Mouse (Mus musculus) neural tube, embryonic 11.5 days (tissue): Measurements from ENCODE around the gene Ms4a2. TPM values are rescaled to one million over a fixed set of nuclear protein-coding genes. Genes with fewer than 3 reads are reported as not detected.

Experiments used
- ATAC-seq: fragments of 200-750 bp; cut with Nextera tagmentation; 2 replicates; pipeline ENCODE4 v1.8.0; 2017; ENCODE audit warnings: moderate number of reproducible peaks, mild to moderate bottlenecking, moderate TSS enrichment, moderate library complexity; ENCODE audit not compliant: insufficient read depth, low FRiP score, low TSS enrichment
- DNase-seq: peaks from one replicate; pipeline ENCODE4 v3.0.0-alpha.2; 2015; ENCODE audit warnings: low spot score
- H3K27ac ChIP-seq: fragments of 300-500 bp; sonication (generic); 2 replicates; pipeline ENCODE4 v1.5.1; 2014; ENCODE audit warnings: low read depth, mild to moderate bottlenecking, low read length
- H3K27me3 ChIP-seq: fragments of 300-500 bp; sonication (generic); 2 replicates; pipeline ENCODE4 v1.6.1; 2014; ENCODE audit warnings: mild to moderate bottlenecking, low read length, mixed read lengths; ENCODE audit not compliant: control insufficient read depth, insufficient read depth
- H3K36me3 ChIP-seq: fragments of 300-500 bp; sonication (generic); 2 replicates; pipeline ENCODE4 v1.6.1; 2014; ENCODE audit warnings: mild to moderate bottlenecking, low read length, moderate library complexity, mixed read lengths; ENCODE audit not compliant: control insufficient read depth, insufficient read depth
- H3K4me1 ChIP-seq: fragments of 300-500 bp; sonication (generic); 2 replicates; pipeline ENCODE4 v1.6.1; 2014; ENCODE audit warnings: low read length, mixed read lengths; ENCODE audit not compliant: control insufficient read depth, insufficient read depth
- H3K4me2 ChIP-seq: fragments of 300-500 bp; sonication (generic); 2 replicates; pipeline ENCODE4 v1.6.1; 2014; ENCODE audit warnings: low read depth, mild to moderate bottlenecking, moderate library complexity
- H3K4me3 ChIP-seq: fragments of 300-500 bp; sonication (generic); 2 replicates; pipeline ENCODE4 v1.5.1; 2014; ENCODE audit warnings: low read depth, low read length
- H3K9ac ChIP-seq: fragments of 300-500 bp; sonication (generic); 2 replicates; pipeline ENCODE4 v1.6.1; 2014; ENCODE audit warnings: mild to moderate bottlenecking, low read length
- H3K9me3 ChIP-seq: fragments of 300-500 bp; sonication (generic); 2 replicates; pipeline ENCODE4 v1.6.1; 2016; ENCODE audit warnings: low read length; ENCODE audit not compliant: control insufficient read depth
- WGBS: fragments of 180-500 bp; shearing (Covaris S2); extraction: QIAGEN DNeasy Blood & Tissue Kit; methylation state at CpG from one replicate; pipeline ENCODE4 v1.1.7; 2014; 5-methylcytosine and 5-hydroxymethylcytosine counted together
- polyA plus RNA-seq: library from polyadenylated mRNA; unstranded; fragments of >200 nt; fragmentation: Nextera tagmentation; extraction: Ambion mirVana; gene quantifications from 2 replicates; pipeline ENCODE4 v1.2.1, GENCODE M21; 2014

The Ms4a2 gene
- polyA plus RNA-seq, 1 experiment from 2014 or later: not detected

DNA sequence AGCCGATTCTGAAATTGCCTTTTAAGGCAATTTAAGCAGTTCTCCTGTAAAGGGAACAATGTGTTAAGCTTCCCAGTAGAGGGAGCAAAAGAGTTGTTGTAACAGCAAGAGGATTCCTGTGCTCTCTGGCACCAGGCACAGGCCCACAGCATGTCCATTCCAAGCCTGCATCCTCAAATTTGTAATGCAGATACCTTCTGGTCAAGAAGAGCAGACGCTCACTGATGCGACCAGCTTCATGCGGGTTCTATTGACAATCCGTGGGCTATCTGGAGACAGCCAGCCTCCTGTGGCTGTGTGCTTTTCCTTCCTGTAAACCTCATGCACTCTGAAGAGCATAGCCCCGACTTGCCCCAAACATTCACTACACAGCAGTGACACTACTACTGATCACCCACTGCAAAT lies 12.0 kb downstream of the Ms4a2 start:
- ATAC-seq: no peak
- WGBS: 31% methylated on average over 6 of the region's 6 CpGs

DNA sequence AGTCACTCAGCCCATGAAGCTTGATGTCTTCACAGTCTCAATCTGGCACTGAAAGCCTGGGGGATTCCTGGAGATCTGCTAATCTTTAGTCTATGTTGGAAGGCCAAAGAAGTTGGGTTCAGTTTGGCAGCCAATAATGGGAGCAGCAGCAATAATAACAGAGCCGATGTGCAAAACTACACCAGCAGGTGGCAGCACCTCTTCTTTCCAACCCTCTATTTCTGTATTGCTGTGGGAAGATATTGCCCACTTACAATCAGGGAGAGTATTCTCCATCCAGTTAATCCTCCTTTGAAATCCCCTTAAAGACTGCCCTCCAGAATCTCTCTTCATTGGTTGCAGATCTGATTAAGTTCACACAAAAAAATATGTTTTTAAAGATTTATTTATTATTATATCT lies 15.3 kb downstream of the Ms4a2 start:
- Histone ChIP-seq H3K4me1 (no peaks in the 10 kb centered on the region), H3K9me3 (no peaks in the 10 kb centered on the region), H3K27me3 (no peaks in the 10 kb centered on the region), H3K4me2 (no peak overlapping the region), H3K9ac (no peak overlapping the region), H3K36me3 (no peaks in the 10 kb centered on the region), H3K4me3 (no peak overlapping the region), H3K27ac (no peak overlapping the region)
- no peak for ATAC-seq
- DNase-seq: peak; percentile 56
- 21% methylated on average over 1 of the region's 1 CpGs for whole genome bisulfite sequencing

More for the DNA sequence above, 12.0 kb downstream of the Ms4a2 start:
- Histone ChIP-seq H3K9me3 (no peaks in the 10 kb centered on the region), H3K4me3 (no peak overlapping the region), H3K27me3 (no peaks in the 10 kb centered on the region), H3K9ac (no peak overlapping the region), H3K4me1 (no peaks in the 10 kb centered on the region), H3K27ac (no peak overlapping the region), H3K36me3 (no peaks in the 10 kb centered on the region), H3K4me2 (no peak overlapping the region)
- DNase-seq: peak; percentile 42

DNA sequence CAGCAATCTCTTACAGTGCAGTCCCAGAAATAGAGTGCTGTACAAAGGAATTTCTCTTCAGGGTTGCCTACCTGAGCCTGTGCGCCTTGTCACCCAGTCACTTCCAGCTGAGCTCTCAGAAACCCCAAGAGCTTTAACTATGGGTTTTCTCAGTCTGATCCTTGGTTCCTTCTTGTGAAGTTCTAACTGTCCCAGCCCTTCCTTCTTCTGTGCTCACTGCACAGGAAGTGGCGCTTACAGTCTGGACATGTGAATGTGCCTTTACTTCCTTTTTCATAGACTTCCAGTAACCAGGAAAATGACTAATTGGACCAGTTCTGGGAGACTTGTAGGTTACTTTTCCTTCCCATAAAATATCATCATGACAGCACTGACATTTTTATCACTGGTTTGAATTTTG lies 18.9 kb downstream of the Ms4a2 start, which contains the start of gene Ms4a6d:
Ms4a6d (minus strand) TSS at position 247 of the 400 bp plus-strand sequence.
- Histone ChIP-seq H3K27ac (no peak within 1 kb of the TSS), H3K4me3 (no peak within 1 kb of the TSS), H3K4me1 (no peaks in the 10 kb centered on the region), H3K36me3 (no peaks in the 10 kb centered on the region), H3K9me3 (no peaks in the 10 kb centered on the region), H3K27me3 (no peaks in the 10 kb centered on the region), H3K9ac (no peak within 1 kb of the TSS), H3K4me2 (no peak within 1 kb of the TSS)
- DNase-seq: no peak
- WGBS: 90% methylated on average over 2 of the region's 2 CpGs
- ATAC-seq: no peak

DNA sequence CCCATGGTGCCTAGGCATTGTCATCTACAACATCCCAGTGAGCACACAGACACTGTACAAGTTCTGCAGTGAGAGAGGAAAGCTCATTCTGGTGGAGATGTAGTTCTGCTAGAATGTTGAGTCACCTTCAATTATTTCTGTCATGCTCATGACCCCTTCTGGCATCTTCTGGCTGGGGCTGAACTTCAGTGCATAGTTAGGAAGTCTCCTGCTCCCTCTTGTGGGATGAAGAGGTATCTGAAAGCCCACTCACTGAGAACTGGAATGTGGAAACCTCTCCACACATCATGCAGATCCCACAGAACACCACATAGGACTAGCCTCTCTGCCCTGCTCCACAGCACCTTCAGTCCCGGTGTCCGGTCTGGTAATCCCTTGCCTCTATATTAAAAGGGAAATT lies 21.5 kb downstream of the Ms4a2 start:
- ATAC-seq (no peak), DNase-seq (peak; percentile 10)

DNA sequence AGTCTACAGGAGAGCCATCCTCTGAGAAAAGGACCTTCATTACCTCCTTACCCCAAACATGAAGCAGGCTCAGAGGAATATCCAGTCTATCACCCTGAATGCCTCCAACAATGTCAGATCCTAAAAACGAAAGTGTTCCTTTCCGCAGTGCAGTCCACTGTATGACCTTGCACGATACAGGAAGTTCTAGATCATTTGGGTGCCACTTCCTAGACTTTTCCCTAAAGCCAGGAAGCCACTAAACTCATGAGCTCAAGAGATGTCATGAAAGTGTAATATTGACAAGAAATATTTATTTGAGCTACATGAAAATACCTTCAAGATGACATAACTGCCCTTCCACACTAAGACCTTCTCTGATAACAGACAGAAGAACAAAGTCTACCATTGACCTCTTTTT lies 22.2 kb downstream of the Ms4a2 start:
- Histone ChIP-seq H3K4me2 (no peak overlapping the region), H3K9me3 (no peaks in the 10 kb centered on the region), H3K4me1 (no peaks in the 10 kb centered on the region), H3K36me3 (no peaks in the 10 kb centered on the region), H3K4me3 (no peak overlapping the region), H3K27ac (no peak overlapping the region), H3K27me3 (no peaks in the 10 kb centered on the region), H3K9ac (no peak overlapping the region)
- no peak for ATAC-seq
- WGBS: 94% methylated on average over 3 of the region's 3 CpGs
- DNase-seq: no peak

More for the DNA sequence above, 21.5 kb downstream of the Ms4a2 start:
- H3K4me3 ChIP-seq: no peak overlapping the region
- H3K27ac ChIP-seq: no peak overlapping the region
- H3K36me3 ChIP-seq: no peaks in the 10 kb centered on the region
- no peaks in the 10 kb centered on the region for H3K27me3 ChIP-seq
- no peak overlapping the region for H3K4me2 ChIP-seq
- 97% methylated on average over 2 of the region's 2 CpGs for WGBS
- no peak overlapping the region for H3K9ac ChIP-seq
- H3K4me1 ChIP-seq: no peaks in the 10 kb centered on the region
- H3K9me3 ChIP-seq: no peaks in the 10 kb centered on the region

DNA sequence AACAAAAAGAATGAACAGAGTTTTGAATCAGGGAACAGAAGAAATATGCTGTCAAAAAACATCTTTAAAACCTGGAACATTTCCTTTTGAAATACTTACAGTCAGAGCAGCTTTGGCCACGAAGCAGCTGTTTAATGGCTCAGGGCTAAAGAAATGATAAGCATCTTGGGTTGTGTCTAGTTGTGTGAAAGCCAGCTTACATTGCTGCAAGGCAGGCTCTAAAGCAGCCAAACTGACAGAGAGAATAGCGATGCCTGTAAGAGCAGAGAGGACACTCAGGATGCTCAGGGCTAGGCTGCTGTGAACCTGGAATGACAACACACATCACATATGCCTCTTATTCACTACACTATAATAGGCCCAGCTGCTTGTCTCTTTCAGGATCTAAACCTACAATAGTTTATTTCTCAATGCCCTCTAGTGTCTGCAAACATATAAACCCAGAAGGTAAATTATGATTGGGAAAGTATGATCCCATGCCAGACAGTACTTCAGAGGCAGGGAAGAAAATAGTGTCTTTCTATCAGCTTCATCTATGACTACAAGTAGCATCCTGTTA lies 33.5 kb downstream of the Ms4a2 start:
- Histone ChIP-seq H3K36me3 (no peaks in the 10 kb centered on the region), H3K4me2 (no peak overlapping the region), H3K4me1 (no peaks in the 10 kb centered on the region), H3K9me3 (no peaks in the 10 kb centered on the region), H3K27ac (no peak overlapping the region), H3K4me3 (no peak overlapping the region), H3K9ac (no peak overlapping the region), H3K27me3 (no peaks in the 10 kb centered on the region)
- 77% methylated on average over 2 of the region's 2 CpGs for WGBS
- DNase-seq (no peak), ATAC-seq (no peak)

DNA sequence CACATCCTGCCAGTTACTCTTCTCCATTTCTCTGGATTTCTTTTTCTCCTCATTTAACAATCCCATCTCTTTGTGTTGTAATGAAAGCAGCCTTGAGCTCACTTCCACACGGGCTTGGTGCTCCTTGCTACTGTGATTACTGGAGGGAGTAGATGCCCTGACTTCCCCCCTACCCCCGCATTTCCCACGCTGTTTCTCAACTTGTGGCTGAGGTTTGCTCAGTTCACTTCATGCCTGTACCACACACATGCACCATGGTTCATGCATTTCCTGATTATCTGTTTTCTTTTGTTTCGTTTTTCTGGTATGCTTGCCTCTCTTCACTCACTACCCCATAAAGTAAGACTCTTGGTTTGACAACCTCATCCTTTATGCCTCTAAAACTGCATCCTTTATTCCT lies 34.3 kb downstream of the Ms4a2 start:
- Histone ChIP-seq H3K4me2 (no peak overlapping the region), H3K9ac (no peak overlapping the region), H3K4me1 (no peaks in the 10 kb centered on the region), H3K27ac (no peak overlapping the region), H3K4me3 (no peak overlapping the region), H3K9me3 (no peaks in the 10 kb centered on the region), H3K27me3 (no peaks in the 10 kb centered on the region), H3K36me3 (no peaks in the 10 kb centered on the region)
- WGBS: 79% methylated on average over 4 of the region's 4 CpGs
- DNase-seq: no peak
- no peak for ATAC-seq

DNA sequence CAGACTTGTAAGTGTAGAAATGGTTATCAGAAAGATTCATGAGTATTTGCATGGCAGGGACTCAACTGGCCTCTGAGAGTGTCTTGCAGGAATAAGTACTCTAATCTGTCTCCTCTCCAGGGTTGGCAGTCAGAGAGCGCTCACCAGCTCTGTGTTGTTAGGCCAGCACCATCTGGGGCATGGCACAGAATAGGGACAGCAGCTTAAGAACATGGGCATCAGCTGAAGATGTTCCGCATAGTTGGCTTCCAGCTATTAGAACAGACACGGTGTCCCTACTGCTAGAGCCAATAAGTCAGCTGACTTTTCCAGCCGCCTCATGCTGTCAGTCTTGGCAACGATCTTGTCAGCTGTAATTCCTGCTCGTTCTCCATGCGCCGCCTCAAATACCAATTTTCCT lies 48.6 kb downstream of the Ms4a2 start:
- Histone ChIP-seq H3K36me3 (no peaks in the 10 kb centered on the region), H3K4me3 (no peak overlapping the region), H3K27ac (no peak overlapping the region), H3K27me3 (no peaks in the 10 kb centered on the region), H3K4me2 (no peak overlapping the region), H3K4me1 (no peaks in the 10 kb centered on the region), H3K9me3 (no peaks in the 10 kb centered on the region), H3K9ac (no peak overlapping the region)
- 88% methylated on average over 8 of the region's 8 CpGs for WGBS
- DNase-seq (no peak), ATAC-seq (no peak)
